Mouse (Mus musculus) neural tube, embryonic 11.5 days (tissue): Measurements from ENCODE around the gene Abhd14b. TPM values are rescaled to one million over a fixed set of nuclear protein-coding genes. Genes with fewer than 3 reads are reported as not detected.
"Not testable (repeated sequence)": the region's sequence is repeated elsewhere in the genome, so short reads cannot be mapped to it uniquely, and the experiment has no call there.

Source experiments
- ATAC-seq: fragments of 200-750 bp; cut with Nextera tagmentation; 2 replicates; pipeline ENCODE4 v1.8.0; 2017; ENCODE audit warnings: moderate number of reproducible peaks, mild to moderate bottlenecking, moderate TSS enrichment, moderate library complexity; ENCODE audit not compliant: insufficient read depth, low FRiP score, low TSS enrichment
- DNase-seq: peaks from one replicate; pipeline ENCODE4 v3.0.0-alpha.2; 2015; ENCODE audit warnings: low spot score
- H3K27ac ChIP-seq: fragments of 300-500 bp; sonication (generic); 2 replicates; pipeline ENCODE4 v1.5.1; 2014; ENCODE audit warnings: low read depth, mild to moderate bottlenecking, low read length
- H3K27me3 ChIP-seq: fragments of 300-500 bp; sonication (generic); 2 replicates; pipeline ENCODE4 v1.6.1; 2014; ENCODE audit warnings: mild to moderate bottlenecking, low read length, mixed read lengths; ENCODE audit not compliant: control insufficient read depth, insufficient read depth
- H3K36me3 ChIP-seq: fragments of 300-500 bp; sonication (generic); 2 replicates; pipeline ENCODE4 v1.6.1; 2014; ENCODE audit warnings: mild to moderate bottlenecking, low read length, moderate library complexity, mixed read lengths; ENCODE audit not compliant: control insufficient read depth, insufficient read depth
- H3K4me1 ChIP-seq: fragments of 300-500 bp; sonication (generic); 2 replicates; pipeline ENCODE4 v1.6.1; 2014; ENCODE audit warnings: low read length, mixed read lengths; ENCODE audit not compliant: control insufficient read depth, insufficient read depth
- H3K4me2 ChIP-seq: fragments of 300-500 bp; sonication (generic); 2 replicates; pipeline ENCODE4 v1.6.1; 2014; ENCODE audit warnings: low read depth, mild to moderate bottlenecking, moderate library complexity
- H3K4me3 ChIP-seq: fragments of 300-500 bp; sonication (generic); 2 replicates; pipeline ENCODE4 v1.5.1; 2014; ENCODE audit warnings: low read depth, low read length
- H3K9ac ChIP-seq: fragments of 300-500 bp; sonication (generic); 2 replicates; pipeline ENCODE4 v1.6.1; 2014; ENCODE audit warnings: mild to moderate bottlenecking, low read length
- H3K9me3 ChIP-seq: fragments of 300-500 bp; sonication (generic); 2 replicates; pipeline ENCODE4 v1.6.1; 2016; ENCODE audit warnings: low read length; ENCODE audit not compliant: control insufficient read depth
- WGBS: fragments of 180-500 bp; shearing (Covaris S2); extraction: QIAGEN DNeasy Blood & Tissue Kit; methylation state at CpG from one replicate; pipeline ENCODE4 v1.1.7; 2014; 5-methylcytosine and 5-hydroxymethylcytosine counted together
- polyA plus RNA-seq: library from polyadenylated mRNA; unstranded; fragments of >200 nt; fragmentation: Nextera tagmentation; extraction: Ambion mirVana; gene quantifications from 2 replicates; pipeline ENCODE4 v1.2.1, GENCODE M21; 2014

Gene Abhd14b
- polyA plus RNA-seq, 1 experiment from 2014 or later: 7.3 TPM

- ATAC-seq: no peak
Measured at GRCm38 (mm10) chr9:106481075-106481474, 33.8 kb downstream of the Abhd14b start.

GRCm38 (mm10) chr9:106481676-106482075 lies 34.4 kb downstream of the Abhd14b start:
- H3K9ac ChIP-seq: no peak overlapping the region
- WGBS: 91% methylated on average over 13 of the region's 13 CpGs
- no peak overlapping the region for H3K27ac ChIP-seq
- ATAC-seq: no peak
- peaks cover 7% of the 10 kb centered on the region for H3K4me1 ChIP-seq
- H3K9me3 ChIP-seq: no peaks in the 10 kb centered on the region
- no peak for DNase-seq
- H3K4me2 ChIP-seq: no peak overlapping the region
- peaks cover 7% of the 10 kb centered on the region; the same call in 1 of the 2 replicates for H3K36me3 ChIP-seq
- H3K4me3 ChIP-seq: no peak overlapping the region
- no peaks in the 10 kb centered on the region for H3K27me3 ChIP-seq

More at GRCm38 (mm10) chr9:106481075-106481474, 33.8 kb downstream of the Abhd14b start:
- peaks cover 7% of the 10 kb centered on the region; the same call in 1 of the 2 replicates for H3K36me3 ChIP-seq
- H3K4me2 ChIP-seq: no peak overlapping the region
- no peak overlapping the region for H3K4me3 ChIP-seq
- WGBS: 97% methylated on average over 15 of the region's 15 CpGs
- no peak overlapping the region for H3K27ac ChIP-seq
- H3K27me3 ChIP-seq: no peaks in the 10 kb centered on the region
- H3K4me1 ChIP-seq: peaks cover 7% of the 10 kb centered on the region
- H3K9ac ChIP-seq: no peak overlapping the region
- no peak for DNase-seq
- H3K9me3 ChIP-seq: no peaks in the 10 kb centered on the region

- H3K36me3 ChIP-seq: peaks cover 7% of the 10 kb centered on the region; the same call in 1 of the 2 replicates
- H3K9ac ChIP-seq: no peak overlapping the region
- H3K27me3 ChIP-seq: no peaks in the 10 kb centered on the region
- DNase-seq (no peak), ATAC-seq (no peak)
- H3K4me2 ChIP-seq: no peak overlapping the region
- no peak overlapping the region for H3K4me3 ChIP-seq
- H3K9me3 ChIP-seq: no peaks in the 10 kb centered on the region
- 84% methylated on average over 17 of the region's 17 CpGs for WGBS
- no peak overlapping the region for H3K27ac ChIP-seq
- peaks cover 6% of the 10 kb centered on the region for H3K4me1 ChIP-seq
Measured at GRCm38 (mm10) chr9:106482578-106483115, 35.4 kb downstream of the Abhd14b start.

GRCm38 (mm10) chr9:106483136-106483535 lies 35.9 kb downstream of the Abhd14b start:
- Histone ChIP-seq H3K36me3 (peaks cover 7% of the 10 kb centered on the region; the same call in 1 of the 2 replicates), H3K9me3 (no peaks in the 10 kb centered on the region), H3K27ac (no peak overlapping the region), H3K27me3 (no peaks in the 10 kb centered on the region), H3K4me2 (no peak overlapping the region), H3K4me1 (peaks cover 1% of the 10 kb centered on the region), H3K9ac (no peak overlapping the region), H3K4me3 (no peak overlapping the region)
- DNase-seq (no peak), ATAC-seq (no peak)
- WGBS: 95% methylated on average over 10 of the region's 10 CpGs

- ATAC-seq (no peak), DNase-seq (no peak)
- no peaks in the 10 kb centered on the region for H3K4me1 ChIP-seq
- H3K27ac ChIP-seq: no peak overlapping the region
- no peak overlapping the region for H3K9ac ChIP-seq
- H3K4me2 ChIP-seq: no peak overlapping the region
- WGBS: 94% methylated on average over 17 of the region's 17 CpGs
- no peaks in the 10 kb centered on the region for H3K27me3 ChIP-seq
- H3K36me3 ChIP-seq: peaks cover 7% of the 10 kb centered on the region; the same call in 1 of the 2 replicates
- H3K4me3 ChIP-seq: no peak overlapping the region
- no peaks in the 10 kb centered on the region for H3K9me3 ChIP-seq
Measured at GRCm38 (mm10) chr9:106483606-106484005, 36.3 kb downstream of the Abhd14b start.

GRCm38 (mm10) chr9:106485076-106485475 lies 37.8 kb downstream of the Abhd14b start:
- no peaks in the 10 kb centered on the region for H3K27me3 ChIP-seq
- H3K9me3 ChIP-seq: no peaks in the 10 kb centered on the region
- no peak overlapping the region for H3K4me3 ChIP-seq
- 84% methylated on average over 10 of the region's 10 CpGs for WGBS
- peaks cover 7% of the 10 kb centered on the region; the same call in 1 of the 2 replicates for H3K36me3 ChIP-seq
- no peak overlapping the region for H3K9ac ChIP-seq
- no peak overlapping the region for H3K4me2 ChIP-seq
- DNase-seq (no peak), ATAC-seq (no peak)
- no peak overlapping the region for H3K27ac ChIP-seq
- no peaks in the 10 kb centered on the region for H3K4me1 ChIP-seq

- not testable (repeated sequence) for H3K4me1 ChIP-seq, H3K27me3 ChIP-seq, H3K4me2 ChIP-seq, H3K27ac ChIP-seq, H3K36me3 ChIP-seq, ATAC-seq, H3K9ac ChIP-seq, H3K4me3 ChIP-seq, DNase-seq, H3K9me3 ChIP-seq
- WGBS: 84% methylated on average over 6 of the region's 6 CpGs
Measured at GRCm38 (mm10) chr9:106487602-106488001, 40.3 kb downstream of the Abhd14b start.

- 95% methylated on average over 6 of the region's 6 CpGs for WGBS
- Histone ChIP-seq H3K4me2 (no peak within 1 kb of the TSS), H3K27ac (no peak within 1 kb of the TSS), H3K4me1 (no peaks in the 10 kb centered on the region), H3K9me3 (no peaks in the 10 kb centered on the region), H3K27me3 (no peaks in the 10 kb centered on the region), H3K36me3 (no peaks in the 10 kb centered on the region), H3K4me3 (no peak within 1 kb of the TSS), H3K9ac (no peak within 1 kb of the TSS)
- ATAC-seq (no peak), DNase-seq (no peak)
Measured at GRCm38 (mm10) chr9:106499667-106500066, 52.4 kb downstream of the Abhd14b start, which contains the start of gene Iqcf1. Gene Iqcf1 (plus strand): TSS chr9:106499967.

GRCm38 (mm10) chr9:106501846-106502245 lies 54.6 kb downstream of the Abhd14b start:
- Histone ChIP-seq H3K4me1 (no peaks in the 10 kb centered on the region), H3K4me2 (no peak overlapping the region), H3K27me3 (no peaks in the 10 kb centered on the region), H3K9me3 (no peaks in the 10 kb centered on the region), H3K9ac (no peak overlapping the region), H3K27ac (no peak overlapping the region), H3K36me3 (no peaks in the 10 kb centered on the region), H3K4me3 (no peak overlapping the region)
- WGBS: 87% methylated on average over 22 of the region's 22 CpGs
- DNase-seq (no peak), ATAC-seq (no peak)
